Mouse (Mus musculus) olfactory bulb, adult 2 months (tissue): ENCODE results near the gene Eif2b5.

ENCODE experiments used
- CTCF ChIP-seq: fragments of 200-500 bp; IDR thresholded peaks from 2 replicates; pipeline ENCODE4 v1.5.1; 2012; ENCODE audit warnings: low read depth, mild to moderate bottlenecking, low read length, moderate library complexity; ENCODE audit not compliant: insufficient read depth
- POLR2A ChIP-seq: fragments of 200-500 bp; IDR thresholded peaks from 2 replicates; pipeline ENCODE4 v1.6.1; 2012; ENCODE audit warnings: mild to moderate bottlenecking, low read depth, low read length, moderate library complexity; ENCODE audit not compliant: insufficient read depth

DNA sequence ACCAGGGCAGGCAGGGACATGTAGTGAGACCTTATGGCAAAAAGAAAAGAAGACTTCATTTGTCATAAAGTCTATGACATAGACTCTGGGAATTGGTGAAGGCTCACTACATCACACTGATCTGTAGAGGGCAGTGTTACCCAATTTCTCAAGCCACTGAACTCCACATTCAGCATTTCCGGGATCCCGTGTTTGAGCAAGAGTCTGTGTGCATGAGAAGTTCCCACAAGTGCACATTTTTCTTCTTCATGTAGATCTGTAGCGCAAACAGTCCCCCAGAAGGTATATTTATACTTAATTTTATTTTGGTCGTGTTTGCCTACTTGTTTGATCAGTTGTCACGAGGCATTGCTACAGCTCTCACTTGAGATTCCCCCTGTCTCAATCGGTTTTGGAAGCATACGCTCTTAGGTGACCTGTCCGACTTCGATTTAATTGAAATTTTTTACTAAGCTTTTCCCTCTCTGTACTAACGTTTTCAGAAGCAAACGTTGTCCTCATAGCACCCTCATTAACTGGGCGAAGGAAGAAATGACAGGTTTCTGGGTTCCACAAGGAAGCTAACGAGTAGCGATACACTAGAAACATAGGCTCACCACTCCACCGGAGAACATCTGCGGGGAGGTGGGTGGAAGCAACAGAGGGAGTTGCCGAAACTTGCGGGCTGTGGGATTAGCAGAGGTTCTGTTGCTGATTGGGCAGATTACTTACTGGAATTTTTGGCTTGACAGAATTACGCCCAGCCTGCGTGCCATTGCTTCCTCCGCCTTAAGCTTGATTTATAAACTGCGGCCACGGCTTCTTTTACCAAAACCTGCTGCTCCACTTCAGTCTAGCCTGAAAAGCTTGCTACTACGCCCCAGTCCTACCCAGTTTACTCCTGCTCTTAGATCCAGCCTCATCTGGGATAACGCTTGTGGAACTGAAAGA lies 1.7 kb upstream of the Eif2b5 start:
- TF ChIP-seq POLR2A: no peak
- TF ChIP-seq CTCF: no peak
